24 mouse cellular contexts compared by ENCODE assay signal in the genomic region with DNA sequence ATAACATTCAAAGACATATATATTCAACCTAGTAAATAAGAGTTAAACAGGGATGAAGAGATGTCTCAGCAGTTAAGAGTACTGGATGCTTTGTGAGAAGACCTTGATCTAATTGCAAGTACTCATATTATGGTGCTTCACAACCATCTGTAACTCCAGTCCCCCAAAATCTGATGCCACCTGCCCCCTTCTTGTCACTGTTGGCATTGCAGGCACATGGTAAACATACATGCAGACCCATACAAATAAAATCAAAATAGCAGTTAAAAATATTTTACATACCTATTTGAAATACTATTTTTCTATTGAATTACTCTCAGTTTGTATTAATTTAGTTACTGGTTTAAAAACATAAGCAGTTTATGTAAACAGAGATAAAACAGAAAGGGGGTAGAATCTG.
DNase-seq lines count a peak whose midpoint lies in the region; ATAC-seq and TF ChIP-seq lines count a peak whose summit lies in the region.
"Had no signal": no experiment of that assay in that cellular context is flagged by ENCODE, and none has a peak within 500 bp of the region (broad histone marks: within the 10 kb centered on the region; RNA-seq: fewer than 3 reads in every experiment).

No protein-coding gene starts in this region.

- DNase-seq in liver, postnatal 0 days, result no peak
- DNase-seq in brain, embryonic 14.5 days (ENCODE audit: low read depth), result no peak
- no peak for DNase-seq in thymus, postnatal 14 days
- DNase-seq: adrenal gland, postnatal 14 days; cerebellum, adult 11-12 months; cerebellum, adult 9-11 months; heart, postnatal 10 days; kidney, adult 2 months; liver, embryonic 13.5 days; midbrain, embryonic 14.5 days; right cerebral cortex, postnatal 25 days had no signal

- H3K4me2 ChIP-seq in intestine, postnatal 0 days (replicated peaks; ENCODE audit: low read depth), result no peak overlapping the region
- H3K4me2 ChIP-seq in intestine, embryonic 16.5 days (ENCODE audit: low read depth, low read length), result no peak overlapping the region
- no peak overlapping the region for H3K4me2 ChIP-seq in liver, postnatal 0 days (ENCODE audit: low read depth, low read length)
- H3K4me2 ChIP-seq in liver, embryonic 12.5 days, result no peak overlapping the region
- H3K4me2 ChIP-seq: embryonic facial prominence, embryonic 13.5 days; heart, embryonic 13.5 days; hindbrain, embryonic 15.5 days; limb, embryonic 13.5 days; liver, embryonic 13.5 days; stomach, embryonic 15.5 days had no signal

- H3K27me3 ChIP-seq in intestine, postnatal 0 days (replicated peaks; ENCODE audit: control insufficient read depth, insufficient read depth, low read length), result no peaks in the 10 kb centered on the region
- no peaks in the 10 kb centered on the region for H3K27me3 ChIP-seq in intestine, embryonic 16.5 days (replicated peaks; ENCODE audit: control insufficient read depth, insufficient read depth, low read length)
- H3K27me3 ChIP-seq in liver, postnatal 0 days (ENCODE audit: insufficient read depth, low read length), result no peaks in the 10 kb centered on the region
- H3K27me3 ChIP-seq in liver, embryonic 12.5 days (replicated peaks), result no peaks in the 10 kb centered on the region
- H3K27me3 ChIP-seq in E14TG2a.4 (ENCODE audit: insufficient read depth, low read length), result no peaks in the 10 kb centered on the region
- H3K27me3 ChIP-seq: embryonic facial prominence, embryonic 13.5 days; heart, embryonic 13.5 days; hindbrain, embryonic 15.5 days; limb, embryonic 13.5 days; liver, embryonic 13.5 days; stomach, embryonic 15.5 days had no signal

- no peak overlapping the region for H3K4me3 ChIP-seq in intestine, postnatal 0 days (ENCODE audit: low read depth, low read length)
- no peak overlapping the region for H3K4me3 ChIP-seq in intestine, embryonic 16.5 days (ENCODE audit: low read length)
- H3K4me3 ChIP-seq in liver, postnatal 0 days (ENCODE audit: low read depth, low read length), result no peak overlapping the region
- H3K4me3 ChIP-seq in liver, embryonic 12.5 days, result no peak overlapping the region
- no peak overlapping the region for H3K4me3 ChIP-seq in E14TG2a.4 (replicated peaks; ENCODE audit: low read length)
- H3K4me3 ChIP-seq: embryonic facial prominence, embryonic 13.5 days; forebrain, embryonic 10.5 days; heart, embryonic 13.5 days; hindbrain, embryonic 15.5 days; limb, embryonic 13.5 days; liver, embryonic 13.5 days; stomach, embryonic 15.5 days had no signal

- H3K4me1 ChIP-seq in intestine, postnatal 0 days (replicated peaks; ENCODE audit: control insufficient read depth, insufficient read depth, low read length), result peaks cover 4% of the 10 kb centered on the region; the same call in 1 of the 2 replicates
- H3K4me1 ChIP-seq in intestine, embryonic 16.5 days (ENCODE audit: control insufficient read depth, insufficient read depth, low read length), result no peaks in the 10 kb centered on the region
- no peaks in the 10 kb centered on the region for H3K4me1 ChIP-seq in liver, postnatal 0 days (ENCODE audit: insufficient read depth)
- H3K4me1 ChIP-seq in liver, embryonic 12.5 days, result no peaks in the 10 kb centered on the region
- peaks cover 40% of the 10 kb centered on the region for H3K4me1 ChIP-seq in E14TG2a.4 (replicated peaks; ENCODE audit: low read depth, low read length)
- H3K4me1 ChIP-seq: liver, embryonic 13.5 days; stomach, embryonic 15.5 days had no signal

- ATAC-seq in intestine, postnatal 0 days, result no peak
- no peak for ATAC-seq in intestine, embryonic 16.5 days
- ATAC-seq in liver, postnatal 0 days, result no peak
- ATAC-seq in liver, embryonic 12.5 days, result no peak
- ATAC-seq: forebrain, embryonic 16.5 days; inflammation-experienced regulatory T-cells, adult 6 months had no signal

- no peak overlapping the region for H3K9ac ChIP-seq in intestine, postnatal 0 days (ENCODE audit: low read depth, low read length)
- H3K9ac ChIP-seq in intestine, embryonic 16.5 days (ENCODE audit: low read depth, low read length), result no peak overlapping the region
- H3K9ac ChIP-seq in liver, postnatal 0 days (replicated peaks), result no peak overlapping the region
- no peak overlapping the region for H3K9ac ChIP-seq in liver, embryonic 12.5 days
- H3K9ac ChIP-seq: embryonic facial prominence, embryonic 13.5 days; heart, embryonic 13.5 days; hindbrain, embryonic 15.5 days; limb, embryonic 13.5 days; liver, embryonic 13.5 days; stomach, embryonic 15.5 days had no signal

- TF ChIP-seq EP300 in liver, postnatal 0 days (IDR thresholded peaks at IDR 0.05; ENCODE audit: low read depth), result no peak

- no peak for TF ChIP-seq POLR2A in brain, embryonic 14.5 days (IDR thresholded peaks at IDR 0.05; ENCODE audit: borderline replicate concordance, extremely low read depth, insufficient read depth, insufficient read length, poor library complexity, severe bottlenecking)

- H3K9me3 ChIP-seq in intestine, postnatal 0 days (ENCODE audit: control insufficient read depth), result no peaks in the 10 kb centered on the region
- no peaks in the 10 kb centered on the region for H3K9me3 ChIP-seq in intestine, embryonic 16.5 days (ENCODE audit: control insufficient read depth, low read length)
- H3K9me3 ChIP-seq in liver, postnatal 0 days (ENCODE audit: low read length), result no peaks in the 10 kb centered on the region
- H3K9me3 ChIP-seq in liver, embryonic 12.5 days (replicated peaks), result no peaks in the 10 kb centered on the region
- H3K9me3 ChIP-seq in E14TG2a.4 (ENCODE audit: low read length), result no peaks in the 10 kb centered on the region
- H3K9me3 ChIP-seq: embryonic facial prominence, embryonic 13.5 days; forebrain, embryonic 10.5 days; heart, embryonic 13.5 days; hindbrain, embryonic 15.5 days; limb, embryonic 13.5 days; liver, embryonic 13.5 days; stomach, embryonic 15.5 days had no signal

- H3K27ac ChIP-seq in intestine, postnatal 0 days (ENCODE audit: low read depth, low read length), result no peak overlapping the region
- no peak overlapping the region for H3K27ac ChIP-seq in intestine, embryonic 16.5 days (ENCODE audit: low read length)
- H3K27ac ChIP-seq in liver, postnatal 0 days (ENCODE audit: low read depth), result no peak overlapping the region
- no peak overlapping the region for H3K27ac ChIP-seq in liver, embryonic 12.5 days
- H3K27ac ChIP-seq: embryonic facial prominence, embryonic 13.5 days; forebrain, embryonic 10.5 days; heart, embryonic 13.5 days; hindbrain, embryonic 15.5 days; limb, embryonic 13.5 days; liver, embryonic 13.5 days; macrophage; stomach, embryonic 15.5 days had no signal

- peak; percentile 14; the same call in 1 of the 2 replicates for TF ChIP-seq CTCF in intestine, postnatal 0 days (IDR thresholded peaks at IDR 0.05; ENCODE audit: low read depth)
- TF ChIP-seq CTCF in liver, postnatal 0 days (IDR thresholded peaks at IDR 0.05; ENCODE audit: low read depth), result 0 out of 2 replicates have a peak, but pooled peaks have one; percentile 21
- peak; percentile 56 for TF ChIP-seq CTCF in E14TG2a.4 (conservative IDR thresholded peaks at IDR 0.05; ENCODE audit: low read length)
- peak; percentile 12; the same call in 1 of the 2 replicates for TF ChIP-seq CTCF in brain, embryonic 14.5 days (IDR thresholded peaks at IDR 0.05; ENCODE audit: borderline replicate concordance, extremely low read depth, insufficient read depth, insufficient read length)

- no peaks in the 10 kb centered on the region for H3K36me3 ChIP-seq in intestine, postnatal 0 days (ENCODE audit: control insufficient read depth, insufficient read depth)
- H3K36me3 ChIP-seq in intestine, embryonic 16.5 days (ENCODE audit: control insufficient read depth, insufficient read depth, low read length), result no peaks in the 10 kb centered on the region
- no peaks in the 10 kb centered on the region for H3K36me3 ChIP-seq in liver, postnatal 0 days (replicated peaks; ENCODE audit: insufficient read depth, low read length)
- H3K36me3 ChIP-seq in liver, embryonic 12.5 days, result no peaks in the 10 kb centered on the region
- 0 out of 2 replicates have a peak, but pooled peaks cover 5% of the 10 kb centered on the region for H3K36me3 ChIP-seq in E14TG2a.4 (ENCODE audit: insufficient read depth, low read length)
- H3K36me3 ChIP-seq: embryonic facial prominence, embryonic 13.5 days; forebrain, embryonic 10.5 days; heart, embryonic 13.5 days; hindbrain, embryonic 15.5 days; limb, embryonic 13.5 days; liver, embryonic 13.5 days; stomach, embryonic 15.5 days had no signal
